Mouse (Mus musculus) kidney, adult 2 months (tissue): ENCODE results near the gene Srebf2. TPM values are rescaled to one million over a fixed set of nuclear protein-coding genes. Genes with fewer than 3 reads are reported as not detected.

ENCODE experiments used
- DNase-seq: peaks from one replicate; pipeline ENCODE4 v3.0.0; 2021
- H3K27ac ChIP-seq: fragments of 200-500 bp; 2 replicates; pipeline ENCODE4 v1.5.1; 2012; ENCODE audit warnings: low read depth, low read length, control low read depth, inconsistent platforms; ENCODE audit not compliant: insufficient read depth
- H3K27me3 ChIP-seq: fragments of 200-500 bp; replicated peaks from 2 replicates; pipeline ENCODE4 v1.6.1; 2012; ENCODE audit warnings: mild to moderate bottlenecking, moderate library complexity, low read length, inconsistent platforms; ENCODE audit not compliant: control insufficient read depth, insufficient read depth
- H3K36me3 ChIP-seq: fragments of 200-500 bp; 2 replicates; pipeline ENCODE4 v1.6.1; 2012; ENCODE audit warnings: mild to moderate bottlenecking, moderate library complexity, low read length, inconsistent platforms; ENCODE audit not compliant: control insufficient read depth, insufficient read depth
- H3K4me1 ChIP-seq: fragments of 200-500 bp; 2 replicates; pipeline ENCODE4 v1.6.1; 2011; ENCODE audit warnings: low read length; ENCODE audit not compliant: control insufficient read depth, insufficient read depth
- H3K4me3 ChIP-seq: fragments of 200-500 bp; 2 replicates; pipeline ENCODE4 v1.5.1; 2011; ENCODE audit warnings: mild to moderate bottlenecking, low read depth, low read length, control low read depth; ENCODE audit not compliant: insufficient read depth
- CTCF ChIP-seq: fragments of 200-500 bp; conservative IDR thresholded peaks from 2 replicates; pipeline ENCODE4 v1.5.1; 2011; ENCODE audit warnings: low read depth, mild to moderate bottlenecking, control low read depth, low read length, moderate library complexity, mixed read lengths; ENCODE audit not compliant: insufficient read depth, insufficient read length
- POLR2A ChIP-seq: fragments of 200-500 bp; IDR thresholded peaks from one replicate; pipeline ENCODE4 v1.6.1; 2011; ENCODE audit warnings: low read depth, low read length, control low read depth
- WGBS: fragments of 180-500 bp; shearing (Covaris S2); methylation state at CpG from one replicate; pipeline ENCODE4 v1.1.7; 2018; 5-methylcytosine and 5-hydroxymethylcytosine counted together
- polyA plus RNA-seq: library from polyadenylated mRNA; depleted of rRNA; stranded (reverse); fragments of >200 nt; gene quantifications from 2 replicates; pipeline ENCODE4 v1.2.3, GENCODE M21; 2012

The Srebf2 gene
- polyA plus RNA-seq, 1 experiment, result 102 TPM

GRCm38 (mm10) chr15:82212752-82213063 is 65.7 kb downstream of the Srebf2 start, which contains the start of gene Shisa8:
TSS of gene Shisa8 (minus strand) at chr15:82212815.
- H3K4me1 ChIP-seq, result no peaks in the 10 kb centered on the region
- H3K4me3 ChIP-seq, result peak within 1 kb of the TSS; percentile 6; the same call in 1 of the 2 replicates
- H3K27me3 ChIP-seq, result peaks cover 3% of the 10 kb centered on the region
- no peak for TF ChIP-seq POLR2A
- TF ChIP-seq CTCF, result no peak
- under 1% methylated on average over 27 of the region's 34 CpGs for WGBS
- no peak for DNase-seq
- no peak within 1 kb of the TSS for H3K27ac ChIP-seq
- no peaks in the 10 kb centered on the region for H3K36me3 ChIP-seq

- WGBS, result 46% methylated on average over 4 of the region's 4 CpGs
- Histone ChIP-seq H3K4me1 (no peaks in the 10 kb centered on the region), H3K27ac (no peak overlapping the region), H3K27me3 (peaks cover 3% of the 10 kb centered on the region), H3K4me3 (no peak overlapping the region), H3K36me3 (no peaks in the 10 kb centered on the region)
- no peak for DNase-seq
- TF ChIP-seq CTCF (no peak), POLR2A (no peak)
Measured at GRCm38 (mm10) chr15:82213222-82213621, 66.2 kb downstream of the Srebf2 start.

- no peaks in the 10 kb centered on the region for H3K4me1 ChIP-seq
- no peaks in the 10 kb centered on the region for H3K36me3 ChIP-seq
- no peak overlapping the region for H3K4me3 ChIP-seq
- DNase-seq, result no peak
- no peak overlapping the region for H3K27ac ChIP-seq
- TF ChIP-seq CTCF, result no peak
- no peak for TF ChIP-seq POLR2A
- WGBS, result 59% methylated on average over 11 of the region's 11 CpGs
- peaks cover 3% of the 10 kb centered on the region for H3K27me3 ChIP-seq
Measured at GRCm38 (mm10) chr15:82215332-82216046, 68.5 kb downstream of the Srebf2 start.

GRCm38 (mm10) chr15:82216142-82216827 is 69.3 kb downstream of the Srebf2 start:
- no peaks in the 10 kb centered on the region for H3K36me3 ChIP-seq
- no peak overlapping the region for H3K27ac ChIP-seq
- no peak overlapping the region for H3K4me3 ChIP-seq
- WGBS, result 61% methylated on average over 20 of the region's 20 CpGs
- no peaks in the 10 kb centered on the region for H3K4me1 ChIP-seq
- TF ChIP-seq POLR2A (no peak), CTCF (no peak)
- H3K27me3 ChIP-seq, result peaks cover 3% of the 10 kb centered on the region
- DNase-seq, result no peak

GRCm38 (mm10) chr15:82217039-82217438 is 70.1 kb downstream of the Srebf2 start:
- peaks cover 3% of the 10 kb centered on the region for H3K27me3 ChIP-seq
- 41% methylated on average over 6 of the region's 7 CpGs for WGBS
- TF ChIP-seq CTCF, result no peak
- no peak for TF ChIP-seq POLR2A

GRCm38 (mm10) chr15:82217980-82218379 is 71.0 kb downstream of the Srebf2 start:
- Histone ChIP-seq H3K4me1 (no peaks in the 10 kb centered on the region), H3K4me3 (no peak overlapping the region), H3K27me3 (no peaks in the 10 kb centered on the region), H3K27ac (no peak overlapping the region), H3K36me3 (no peaks in the 10 kb centered on the region)
- DNase-seq, result no peak
- 58% methylated on average over 9 of the region's 9 CpGs for WGBS
- TF ChIP-seq POLR2A (no peak), CTCF (no peak)

More at GRCm38 (mm10) chr15:82217039-82217438, 70.1 kb downstream of the Srebf2 start:
- Histone ChIP-seq H3K27ac (no peak overlapping the region), H3K4me3 (no peak overlapping the region), H3K4me1 (no peaks in the 10 kb centered on the region), H3K36me3 (no peaks in the 10 kb centered on the region)
- DNase-seq, result no peak
